Mouse (Mus musculus) MEL (cell line): ENCODE measurements around the gene C130026I21Rik.
"Not testable (repeated sequence)": the region's sequence is repeated elsewhere in the genome, so short reads cannot be mapped to it uniquely, and the experiment has no call there.

Experiments
- BHLHE40 ChIP-seq: IDR thresholded peaks from 2 replicates; pipeline ENCODE4 v1.6.1; 2012; ENCODE audit warnings: low read depth, mild to moderate bottlenecking, inconsistent platforms, low read length, improper control_type of control experiment, borderline replicate concordance
- CTCF ChIP-seq, 3 experiments: IDR thresholded peaks in 2 of 3; conservative IDR thresholded peaks in 1 of 3; 2 replicates each; pipeline ENCODE4 v1.5.1; 2011 to 2012; ENCODE audit warnings: low read length in 3 of 3, low read depth in 2 of 3, mild to moderate bottlenecking in 2 of 3, improper control_type of control experiment in 1 of 3, inconsistent platforms in 1 of 3, mixed read lengths in 1 of 3, moderate library complexity in 1 of 3; ENCODE audit not compliant: control insufficient read depth in 1 of 3, insufficient read depth in 1 of 3, poor library complexity in 1 of 3, severe bottlenecking in 1 of 3
- ELF1 ChIP-seq: IDR thresholded peaks from 2 replicates; pipeline ENCODE4 v1.6.1; 2014; ENCODE audit warnings: low read depth, mild to moderate bottlenecking, inconsistent platforms, low read length, improper control_type of control experiment, moderate library complexity
- GATA1 ChIP-seq: IDR thresholded peaks from 2 replicates; pipeline ENCODE4 v1.6.1; 2011; ENCODE audit warnings: low read depth, low read length, improper control_type of control experiment
- HCFC1 ChIP-seq: IDR thresholded peaks from 2 replicates; pipeline ENCODE4 v1.6.1; 2012; ENCODE audit warnings: low read depth, mild to moderate bottlenecking, inconsistent platforms, low read length, improper control_type of control experiment, moderate library complexity
- MAFK ChIP-seq: IDR thresholded peaks from 2 replicates; pipeline ENCODE4 v1.6.1; 2011; ENCODE audit warnings: low read depth, mild to moderate bottlenecking, low read length, improper control_type of control experiment, borderline replicate concordance
- POLR2A ChIP-seq, 2 experiments: IDR thresholded peaks; 2 replicates each; pipeline ENCODE4 v1.6.1; 2011 to 2012; ENCODE audit warnings: low read length in 2 of 2, mild to moderate bottlenecking in 2 of 2, control low read depth in 1 of 2, improper control_type of control experiment in 1 of 2, low read depth in 1 of 2, moderate library complexity in 1 of 2; ENCODE audit not compliant: control insufficient read depth in 1 of 2, insufficient read depth in 1 of 2, poor library complexity in 1 of 2
- TAL1 ChIP-seq: IDR thresholded peaks from 2 replicates; pipeline ENCODE4 v1.6.1; 2012; ENCODE audit warnings: mild to moderate bottlenecking, inconsistent platforms, low read length, moderate library complexity, mixed read lengths
- TCF12 ChIP-seq: IDR thresholded peaks from 2 replicates; pipeline ENCODE4 v1.6.1; 2014; ENCODE audit warnings: low read depth, mild to moderate bottlenecking, inconsistent platforms, low read length, improper control_type of control experiment, moderate library complexity
- UBTF ChIP-seq: IDR thresholded peaks from 2 replicates; pipeline ENCODE4 v1.6.1; 2012; ENCODE audit warnings: low read depth, mild to moderate bottlenecking, inconsistent platforms, low read length, improper control_type of control experiment, moderate library complexity, borderline replicate concordance; ENCODE audit not compliant: insufficient read depth
- USF1 ChIP-seq: IDR thresholded peaks from 2 replicates; pipeline ENCODE4 v1.6.1; 2014; ENCODE audit warnings: low read depth, mild to moderate bottlenecking, inconsistent platforms, low read length, improper control_type of control experiment, moderate library complexity
- ZNF384 ChIP-seq: IDR thresholded peaks from 2 replicates; pipeline ENCODE4 v1.6.1; 2012; ENCODE audit warnings: low read depth, mild to moderate bottlenecking, inconsistent platforms, low read length, improper control_type of control experiment

GRCm38 (mm10) chr1:85206531-85206930 lies 63.8 kb downstream of the C130026I21Rik start:
- TF ChIP-seq POLR2A (IDR thresholded peaks at IDR 0.05; ENCODE audit: control insufficient read depth in 1 of 2, insufficient read depth in 1 of 2, low read depth in 1 of 2, low read length in 2 of 2, poor library complexity in 1 of 2); MAFK; CTCF (IDR thresholded peaks at IDR 0.05 in 2 of 3, conservative IDR thresholded peaks at IDR 0.05 in 1 of 3; ENCODE audit: control insufficient read depth in 1 of 3, insufficient read depth in 1 of 3, low read depth in 2 of 3, low read length in 3 of 3, poor library complexity in 1 of 3, severe bottlenecking in 1 of 3); GATA1; TCF12; ELF1; BHLHE40; UBTF; USF1; ZNF384; TAL1; HCFC1: not testable (repeated sequence)
